Mouse (Mus musculus) E14TG2a.4 (cell line): ENCODE data around the gene Morn2.

Experiments used
- CTCF ChIP-seq: conservative IDR thresholded peaks from 2 replicates; pipeline ENCODE4 v1.5.1; 2014; ENCODE audit warnings: low read length
- NANOG ChIP-seq: IDR thresholded peaks from 2 replicates; pipeline ENCODE4 v1.6.1; 2014; ENCODE audit warnings: borderline replicate concordance, low read length, mixed read lengths
- POU5F1 ChIP-seq: IDR thresholded peaks from 2 replicates; pipeline ENCODE4 v1.6.1; 2014; ENCODE audit warnings: low read length, borderline replicate concordance

- TF ChIP-seq CTCF (no peak), POU5F1 (no peak), NANOG (no peak)
Measured at GRCm38 (mm10) chr17:80268151-80268550, 21.9 kb upstream of the Morn2 start.
